Mouse (Mus musculus) cerebellum, postnatal 25 days (tissue): Measurements from ENCODE around the gene Nme4.
A peak's percentile ranks its signal among the peaks of the same experiment; 100 is the strongest.

Experiments used
- DNase-seq, 2 experiments: peaks; one replicate each; pipeline ENCODE4 v3.0.0; 2021; ENCODE audit warnings: mixed read lengths in 2 of 2

Gene Nme4

DNA sequence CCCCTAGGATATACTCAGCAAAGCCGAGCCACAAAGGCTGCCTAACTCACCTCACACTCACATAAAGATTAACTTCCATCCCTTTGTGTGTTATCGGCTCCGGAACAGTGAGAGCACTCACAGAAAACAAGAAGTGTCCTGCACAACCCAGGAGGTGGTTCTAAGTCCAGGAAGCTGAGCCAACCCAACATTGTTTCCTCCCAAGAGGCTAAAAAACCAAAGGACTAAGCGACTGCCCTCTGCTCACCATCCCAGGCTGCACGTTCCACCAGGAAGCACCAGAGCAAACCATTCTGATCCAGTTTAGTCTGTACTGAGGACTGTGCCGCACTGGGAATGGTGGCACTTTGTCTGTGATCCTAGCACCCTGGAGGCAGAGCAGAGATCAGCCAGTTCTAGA lies 30.5 kb downstream of the Nme4 start:
- DNase-seq, result no peak

DNA sequence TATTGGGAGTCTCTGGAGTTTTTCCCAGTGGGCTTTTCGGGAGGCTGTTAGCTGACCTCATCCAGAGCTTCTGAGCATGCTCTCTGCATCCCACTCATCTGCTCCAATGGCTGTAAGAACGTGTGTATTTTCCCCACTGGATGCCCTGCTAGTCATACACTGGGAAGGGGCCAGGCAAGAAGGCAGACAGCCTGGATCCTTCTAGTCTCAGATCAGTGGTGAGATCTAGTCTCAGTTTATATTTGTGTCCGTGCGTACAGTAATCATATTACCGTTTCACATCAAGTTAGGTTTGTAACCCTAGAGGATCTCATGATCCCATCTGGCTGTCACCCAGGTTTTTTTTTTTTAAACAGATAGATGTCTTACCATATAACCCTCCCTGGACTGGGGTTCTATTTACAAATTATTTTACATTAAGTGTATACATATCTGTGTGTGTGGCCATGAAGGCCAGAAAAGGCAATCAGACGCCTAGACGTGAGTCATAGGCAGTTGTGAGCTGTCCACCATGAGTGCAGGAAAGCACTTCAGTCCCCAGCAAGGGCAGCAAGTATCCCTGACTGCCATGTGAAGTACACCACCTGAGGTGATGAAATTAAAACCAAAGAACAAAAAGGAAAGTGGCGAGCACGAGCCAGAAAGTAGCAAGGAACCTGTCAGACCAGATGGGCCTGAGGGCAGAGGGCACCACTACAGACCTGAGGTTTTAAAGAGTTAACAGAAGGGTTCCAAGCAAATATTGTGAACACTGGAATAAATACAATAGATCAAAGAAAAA lies 37.4 kb downstream of the Nme4 start:
- no peak for DNase-seq

DNA sequence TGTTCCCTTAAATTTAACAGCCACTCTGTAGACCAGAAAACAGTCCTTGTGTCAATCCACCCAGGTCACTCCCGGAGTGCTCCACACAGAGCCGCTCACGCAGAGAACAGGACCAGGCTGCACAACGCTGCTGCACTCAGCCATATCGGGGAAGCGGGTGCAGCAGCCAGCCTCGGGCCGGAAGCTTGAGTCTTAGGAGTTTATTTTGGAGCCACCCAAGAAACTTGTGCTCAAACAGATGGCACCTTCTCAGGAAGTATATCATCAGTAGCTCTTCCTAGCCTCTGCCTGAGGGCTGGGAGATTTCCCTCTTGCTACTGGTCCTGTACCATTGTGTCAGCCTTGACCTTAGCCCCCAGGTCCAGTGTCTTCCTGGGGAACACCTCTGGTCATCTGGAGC lies 38.1 kb downstream of the Nme4 start:
- DNase-seq, result peak in 1 of 2 experiments; percentile 34

DNA sequence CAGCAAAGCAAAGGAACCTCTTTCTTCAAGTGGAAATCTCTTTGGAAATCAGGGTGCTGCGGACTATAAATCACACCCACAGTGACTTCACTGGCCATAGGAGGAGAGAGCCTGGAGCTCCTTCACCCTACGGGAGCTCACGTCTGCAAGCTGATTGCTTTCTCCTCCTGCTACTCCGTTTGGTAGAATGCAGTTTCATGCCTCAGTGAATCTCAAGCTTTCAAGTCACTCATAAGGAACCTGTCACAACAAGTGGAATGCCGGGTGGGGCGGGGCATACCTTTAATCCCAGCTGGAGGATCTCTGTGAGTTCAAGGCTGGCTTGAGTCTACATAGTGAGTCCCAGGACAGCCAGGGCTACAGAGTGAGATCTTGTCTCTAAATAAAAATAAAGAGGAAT lies 40.2 kb downstream of the Nme4 start:
- DNase-seq, result no peak

DNA sequence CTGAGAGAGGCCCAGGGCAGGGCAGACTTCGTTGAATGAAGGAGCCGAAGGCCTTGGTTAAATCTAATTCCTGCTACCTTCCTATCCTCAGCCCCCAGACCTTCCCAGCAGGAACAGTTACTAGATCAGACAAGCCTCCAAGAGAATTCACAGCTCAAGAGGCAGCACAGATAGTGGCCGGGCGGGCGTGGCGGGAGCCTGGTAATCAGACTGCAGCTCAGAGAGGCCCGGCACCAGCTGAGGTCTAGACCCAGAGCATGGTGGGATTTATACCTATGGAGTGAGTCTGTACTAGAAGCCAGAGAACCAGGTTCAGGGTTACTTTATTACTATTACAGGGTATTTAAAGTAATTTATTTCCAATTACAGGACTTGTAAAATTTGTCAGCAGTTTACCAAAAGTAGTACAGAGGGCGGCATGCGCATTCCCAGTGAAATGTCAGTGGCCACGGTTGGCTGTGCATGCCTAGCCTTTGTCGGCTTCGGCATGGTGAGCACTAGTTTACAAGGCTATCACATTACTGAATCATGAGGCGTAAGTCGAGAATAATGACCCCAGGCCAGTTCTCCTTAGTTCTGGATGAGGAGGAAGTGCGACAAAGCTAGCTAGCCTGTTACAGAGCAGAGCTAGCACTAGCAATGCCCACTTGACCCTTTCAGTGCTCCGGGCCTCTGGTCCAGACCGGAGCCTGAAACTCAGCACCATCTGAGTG lies 41.1 kb downstream of the Nme4 start:
- no peak for DNase-seq

DNA sequence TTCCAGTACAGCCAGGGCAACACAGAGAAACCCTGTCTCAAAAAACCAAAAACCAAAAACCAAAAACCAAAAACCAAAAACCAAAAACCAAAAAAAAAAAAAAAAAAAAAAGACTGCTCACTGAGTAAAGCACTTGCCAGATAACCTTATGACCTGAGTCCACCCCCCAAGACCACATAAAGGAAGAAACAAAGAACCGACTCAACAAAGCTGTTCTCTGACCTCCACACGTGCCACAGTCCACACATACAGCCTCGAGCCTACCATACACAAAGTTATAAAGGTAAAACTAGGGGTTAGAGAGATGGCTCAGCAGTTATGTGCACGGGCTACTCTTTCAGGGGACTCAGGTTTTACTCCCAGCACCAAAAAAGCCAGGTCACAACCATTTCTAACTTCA lies 42.7 kb downstream of the Nme4 start:
- DNase-seq, result no peak

DNA sequence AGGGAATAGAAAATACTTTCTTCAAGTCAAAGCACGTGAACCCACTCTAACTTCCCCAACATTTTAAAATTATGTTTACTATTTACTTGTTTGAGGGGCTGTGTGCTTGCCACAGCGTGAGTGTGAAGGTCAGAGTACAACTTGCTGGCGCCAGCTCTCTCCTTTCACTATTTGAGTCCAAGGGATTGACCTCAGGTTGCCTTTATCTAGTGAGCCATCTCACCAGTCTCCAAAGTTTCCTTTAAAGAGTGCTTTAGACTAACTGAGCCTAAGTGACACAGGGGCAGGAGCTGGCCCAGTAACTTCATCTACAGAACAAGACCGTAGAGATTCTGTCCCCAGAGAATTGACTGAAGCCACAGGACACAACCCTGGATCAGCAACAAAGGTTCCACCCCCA lies 43.3 kb downstream of the Nme4 start:
- DNase-seq, result no peak

DNA sequence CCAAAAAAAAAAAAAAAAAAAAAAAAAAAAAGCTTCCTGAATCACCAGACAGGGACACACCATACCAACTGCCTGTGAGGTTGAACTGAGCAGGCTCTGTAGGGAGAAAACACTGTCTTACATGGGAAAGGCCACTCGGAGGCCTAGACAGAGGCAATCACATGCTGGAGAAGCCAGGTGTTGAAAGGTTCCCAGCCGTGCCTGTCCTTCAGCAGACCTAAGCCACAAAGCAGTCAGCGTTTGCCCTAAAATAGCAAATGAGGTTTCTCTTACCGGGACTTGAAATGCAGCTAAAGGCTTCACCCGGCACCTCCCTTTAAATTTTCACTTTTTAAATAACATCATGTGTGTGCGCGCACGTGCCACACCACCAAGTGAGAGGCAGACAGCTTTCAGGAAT lies 47.3 kb downstream of the Nme4 start:
- DNase-seq, result no peak

DNA sequence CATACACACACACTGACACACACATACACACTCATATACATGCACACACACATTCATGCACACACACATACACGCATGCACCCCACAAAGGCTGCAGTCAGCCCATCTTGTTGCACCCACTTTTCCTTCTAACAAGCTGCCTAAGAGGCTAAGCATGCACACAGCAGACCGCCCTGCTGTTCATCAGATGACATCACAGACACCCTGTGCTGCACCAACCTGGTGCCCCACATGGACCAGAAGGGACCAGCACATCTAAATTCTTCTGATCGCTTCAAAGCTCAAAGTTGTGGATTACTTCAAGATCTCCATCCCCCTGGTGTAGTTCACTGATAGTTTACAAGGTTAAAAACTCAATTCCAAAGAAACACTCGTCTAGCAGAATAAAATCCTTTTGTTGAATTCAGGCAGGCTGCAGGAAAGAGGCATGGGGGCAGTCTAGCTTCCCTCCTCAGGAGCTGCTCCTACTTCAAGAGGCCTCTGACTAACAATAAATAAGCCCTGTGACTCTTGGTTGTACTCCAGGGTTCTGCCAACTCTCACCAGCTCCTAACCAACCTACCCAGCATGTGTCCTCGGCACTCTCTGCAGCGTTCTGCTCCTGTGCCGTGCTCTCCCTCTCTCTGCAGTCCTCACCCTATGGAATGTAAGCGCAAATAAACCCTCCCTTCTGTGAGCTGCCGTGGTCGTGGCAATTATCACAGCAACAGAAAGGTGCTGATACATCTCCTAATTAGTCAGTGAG lies 49.0 kb downstream of the Nme4 start:
- peak; percentile 65 to 67 for DNase-seq

DNA sequence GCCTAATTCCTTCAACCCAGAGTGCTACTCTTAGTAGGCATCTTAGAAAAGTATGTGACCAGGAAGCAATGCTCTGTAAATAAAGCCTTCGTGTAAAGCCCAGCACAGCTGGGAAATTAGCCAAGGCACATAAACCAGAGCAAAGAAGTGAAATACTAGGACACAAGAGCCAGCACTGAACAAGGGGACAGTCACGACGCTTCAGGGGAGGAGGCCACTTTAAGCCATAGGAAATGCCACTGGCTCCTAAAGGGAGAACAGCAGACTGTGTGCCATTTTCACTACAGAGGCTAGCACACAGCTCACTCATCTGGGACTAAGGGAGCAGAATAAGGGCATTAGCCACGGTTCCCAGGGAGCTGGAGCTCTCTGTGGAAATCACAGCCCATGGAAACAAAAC lies 50.1 kb downstream of the Nme4 start:
- DNase-seq, result no peak

DNA sequence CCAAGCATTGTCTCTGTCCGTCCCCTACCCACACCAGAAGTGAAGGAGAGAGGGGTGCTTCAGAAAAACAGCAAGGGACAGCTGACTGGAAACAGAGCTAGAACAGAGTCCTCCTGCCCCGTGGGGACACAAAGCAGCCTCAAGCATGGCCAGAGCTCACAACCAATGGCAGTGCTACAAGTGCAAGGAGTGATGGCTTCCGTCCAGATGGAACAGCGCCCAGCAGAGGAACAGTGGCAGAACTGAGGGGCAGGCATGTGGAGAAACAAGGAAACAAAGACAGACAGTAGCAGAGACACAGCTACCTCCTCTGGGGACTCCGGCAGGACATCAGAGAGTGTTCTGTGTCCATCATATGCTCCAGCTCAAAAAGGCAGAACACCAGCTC lies 52.2 kb downstream of the Nme4 start:
- DNase-seq, result peak; percentile 90 to 94

DNA sequence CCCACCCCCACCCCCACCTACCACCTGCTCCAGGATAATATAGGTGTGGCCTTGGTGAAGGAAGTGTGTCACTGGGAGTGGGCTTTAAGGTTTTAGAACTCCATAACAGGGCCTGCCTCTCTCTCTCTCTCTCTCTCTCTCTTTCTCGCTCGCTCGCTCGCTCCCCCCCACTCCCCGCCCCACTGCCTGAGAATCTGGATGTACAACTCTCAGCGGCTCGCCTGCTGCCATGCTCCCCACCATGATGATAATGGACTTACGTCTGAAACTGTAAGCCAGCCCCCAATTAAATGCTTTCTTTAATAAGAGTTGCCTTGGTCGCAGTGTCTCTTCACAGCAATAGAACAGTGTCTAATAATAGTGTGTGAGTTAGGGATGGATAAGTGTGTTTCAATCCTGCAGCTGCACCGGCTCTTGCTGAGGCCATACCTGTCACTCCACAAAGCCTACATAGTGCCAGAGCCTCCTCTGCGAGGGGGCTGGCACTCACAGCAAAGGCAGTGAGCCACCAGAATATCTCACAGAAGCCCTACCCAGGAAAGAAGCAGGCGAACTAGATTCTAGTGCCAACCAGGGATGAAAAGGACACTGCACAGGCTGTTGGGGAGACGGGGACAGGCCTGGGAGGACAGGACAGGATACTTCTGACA lies 52.7 kb downstream of the Nme4 start:
- peak in 1 of 2 experiments; percentile 62 for DNase-seq
